Mouse (Mus musculus) heart, postnatal 36 days (tissue): ENCODE results near the gene Adad2. TPM values are rescaled to one million over a fixed set of nuclear protein-coding genes. Genes with fewer than 3 reads are reported as not detected.
A peak's percentile ranks its signal among the peaks of the same experiment; 100 is the strongest.

ENCODE experiments used
- DNase-seq, 2 experiments: peaks; one replicate each; pipeline ENCODE4 v3.0.0; 2021 to 2022
- intact Hi-C: fragments of 180-260 bp; cut with DNase I; formaldehyde crosslinking; loops from one replicate; pipeline ENCODE4 v1.15.1; 2025
- total RNA-seq, 2 experiments: library from RNA; stranded (reverse); gene quantifications; 2 replicates each; pipeline ENCODE4 v1.2.3; 2021

Gene Adad2
- total RNA-seq = not detected

DNA sequence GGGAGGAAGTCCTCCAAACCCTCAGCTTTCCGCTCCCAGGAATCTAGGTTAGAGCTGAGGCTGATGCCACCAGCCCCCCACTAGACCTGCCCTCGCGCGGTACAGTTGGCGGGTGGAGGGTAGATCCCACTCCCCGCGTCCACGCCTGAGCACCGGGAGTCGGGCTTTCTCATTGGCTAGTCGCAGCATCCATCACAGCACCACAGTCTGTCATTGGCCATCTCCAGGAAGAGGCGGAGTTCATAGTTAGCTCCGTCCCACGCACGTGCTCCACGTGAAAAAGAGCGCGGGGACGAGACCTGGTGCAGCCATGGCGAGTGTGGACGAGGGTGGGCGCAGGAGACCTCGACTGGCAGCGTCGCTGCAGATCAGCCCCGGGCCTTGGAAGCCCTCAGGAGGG lies at the start of gene Adad2:
TSS of gene Adad2 (plus strand) at position 277 of the 400 bp plus-strand sequence.
- intact Hi-C loops = no loop called here
- no peak for DNase-seq

DNA sequence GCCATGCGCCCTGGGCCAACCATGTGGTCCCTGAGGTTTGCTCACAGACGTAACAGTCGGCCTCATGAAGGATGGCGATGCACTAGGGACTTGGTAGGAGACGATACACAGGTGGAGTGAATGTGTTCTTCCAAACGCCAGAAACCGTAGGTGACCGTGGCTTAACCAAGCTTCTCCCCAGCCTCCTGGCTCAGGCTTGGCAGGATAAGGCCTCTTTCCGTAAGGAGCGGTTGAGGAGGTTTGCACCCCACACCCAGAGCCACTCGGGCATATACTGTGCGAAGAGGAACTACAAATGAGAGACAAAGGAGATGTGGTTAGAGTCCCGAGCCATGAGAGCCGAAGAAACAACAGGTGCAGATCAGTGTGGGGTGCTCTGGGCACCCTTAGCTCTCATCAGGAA lies 48.7 kb upstream of the Adad2 start:
- intact Hi-C loops = no loop called here
- no peak for DNase-seq

DNA sequence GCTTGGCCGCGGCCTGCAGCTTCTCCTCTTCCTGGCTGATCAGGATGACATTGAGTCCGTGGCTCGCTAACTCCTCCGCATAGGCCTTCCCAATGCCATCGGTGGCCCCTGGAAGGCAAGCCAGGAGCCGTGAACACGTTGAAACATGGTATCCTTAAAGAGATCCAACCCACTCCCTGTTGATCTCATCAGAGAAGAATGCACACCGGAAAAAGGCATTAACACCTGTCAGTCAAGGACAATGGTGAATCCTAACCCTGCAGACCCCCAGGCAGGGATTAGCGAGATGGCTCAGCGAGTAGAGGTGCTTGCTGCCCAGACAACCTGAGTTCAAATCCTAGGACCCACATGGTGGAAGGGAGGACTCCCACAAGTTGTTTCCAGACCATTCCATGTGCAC lies 46.2 kb upstream of the Adad2 start:
- intact Hi-C loops = no loop called here
- no peak for DNase-seq

DNA sequence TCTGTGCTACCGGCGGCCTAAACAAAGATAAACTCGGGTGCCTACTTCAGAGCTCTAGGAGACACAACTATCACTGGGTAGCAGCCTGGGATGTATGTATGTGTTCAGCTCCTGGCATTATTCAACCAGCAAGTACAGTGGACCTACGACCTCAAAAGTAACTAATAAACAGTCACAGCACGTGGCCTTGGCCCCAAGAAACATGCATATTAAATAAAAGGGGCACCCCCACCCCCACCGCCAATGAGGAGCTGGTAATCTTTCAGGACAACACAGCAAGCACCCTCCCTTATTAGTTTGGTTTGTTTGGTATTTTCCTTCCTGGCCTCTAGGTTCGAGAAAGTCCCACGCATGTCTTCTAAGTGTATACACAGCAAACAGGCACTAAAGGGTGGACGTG lies 44.3 kb upstream of the Adad2 start:
- DNase-seq = no peak
- intact Hi-C loops = no loop called here

DNA sequence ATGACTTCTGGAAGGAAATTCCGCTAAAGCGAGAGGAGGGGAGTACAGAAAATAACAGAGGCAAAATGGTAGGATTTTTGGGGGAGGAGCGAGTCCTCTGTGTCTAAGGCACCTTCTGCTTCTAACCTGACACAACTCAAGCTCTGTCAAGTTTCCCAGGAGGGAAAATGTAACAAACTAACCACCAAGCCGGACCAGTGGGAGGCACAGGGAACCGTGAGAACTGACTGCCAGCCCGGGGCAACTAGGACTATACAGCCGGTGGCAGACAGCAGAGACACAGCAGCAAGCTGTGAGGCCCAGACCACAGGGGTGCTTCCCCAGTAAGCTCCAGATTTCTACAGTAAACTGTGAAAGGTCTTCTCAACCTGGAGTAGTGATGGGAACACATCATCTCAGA lies 43.6 kb upstream of the Adad2 start:
- DNase-seq = no peak
- intact Hi-C loops = no loop called here

DNA sequence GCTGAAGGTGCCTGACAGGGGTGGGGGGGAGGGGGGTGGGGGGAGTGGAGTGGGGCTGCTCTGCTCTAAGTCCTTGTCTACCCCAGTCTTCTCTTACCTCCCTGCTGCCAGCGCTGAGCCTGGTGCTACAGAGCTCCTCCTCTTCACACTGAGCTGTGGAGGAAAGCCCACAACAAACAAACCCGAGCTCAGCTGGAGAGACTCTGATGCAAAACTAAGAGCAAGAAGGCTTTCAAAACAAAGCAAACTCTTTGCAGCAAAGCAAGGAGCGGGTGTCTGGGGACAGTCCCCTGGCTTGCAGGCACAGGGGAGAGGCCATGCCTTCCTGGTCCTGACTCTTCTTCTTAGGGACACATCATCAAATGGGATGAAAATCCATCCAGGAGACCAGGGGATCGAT lies 42.7 kb upstream of the Adad2 start:
- intact Hi-C loops = no loop called here
- DNase-seq = no peak

DNA sequence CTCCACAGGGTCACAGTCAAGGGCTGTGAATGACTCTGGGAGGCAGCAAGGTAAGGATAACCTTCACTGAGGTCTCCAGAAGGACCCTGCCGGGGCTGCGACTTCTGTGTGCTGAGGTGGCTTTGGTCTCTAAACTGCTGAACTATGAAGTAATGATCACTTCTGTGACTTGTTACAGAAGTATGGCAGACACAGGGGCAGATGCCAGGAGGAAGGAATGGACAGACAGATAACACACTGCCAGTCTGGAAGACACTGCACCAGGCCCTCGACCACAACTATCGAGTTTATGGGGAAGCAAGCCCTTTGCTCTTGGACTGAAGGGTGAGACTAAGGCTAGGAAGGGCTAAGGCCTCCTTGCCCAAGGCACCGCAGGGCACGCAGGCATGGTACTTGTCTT lies 41.4 kb upstream of the Adad2 start:
- intact Hi-C loops = no loop called here
- no peak for DNase-seq

DNA sequence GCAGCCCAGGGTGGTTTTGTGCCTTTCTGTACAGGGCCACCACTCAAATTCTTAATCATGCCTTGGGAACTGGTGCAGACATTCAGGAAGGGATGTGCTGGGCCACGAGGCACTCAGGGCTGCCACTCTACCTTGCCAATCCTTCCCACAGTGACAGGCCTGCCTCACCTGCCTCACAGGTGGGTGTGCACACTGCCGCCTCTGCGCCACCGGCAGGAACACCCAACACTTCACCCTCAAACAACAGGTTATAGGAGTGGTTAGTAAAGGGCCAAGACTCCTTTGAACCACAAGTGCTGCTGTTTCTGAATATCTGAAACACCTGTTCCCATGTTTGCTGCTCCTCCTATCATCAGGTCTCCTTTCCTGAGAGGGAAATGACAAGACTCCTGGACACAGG lies 40.1 kb upstream of the Adad2 start:
- no peak for DNase-seq
- intact Hi-C loops = no loop called here

DNA sequence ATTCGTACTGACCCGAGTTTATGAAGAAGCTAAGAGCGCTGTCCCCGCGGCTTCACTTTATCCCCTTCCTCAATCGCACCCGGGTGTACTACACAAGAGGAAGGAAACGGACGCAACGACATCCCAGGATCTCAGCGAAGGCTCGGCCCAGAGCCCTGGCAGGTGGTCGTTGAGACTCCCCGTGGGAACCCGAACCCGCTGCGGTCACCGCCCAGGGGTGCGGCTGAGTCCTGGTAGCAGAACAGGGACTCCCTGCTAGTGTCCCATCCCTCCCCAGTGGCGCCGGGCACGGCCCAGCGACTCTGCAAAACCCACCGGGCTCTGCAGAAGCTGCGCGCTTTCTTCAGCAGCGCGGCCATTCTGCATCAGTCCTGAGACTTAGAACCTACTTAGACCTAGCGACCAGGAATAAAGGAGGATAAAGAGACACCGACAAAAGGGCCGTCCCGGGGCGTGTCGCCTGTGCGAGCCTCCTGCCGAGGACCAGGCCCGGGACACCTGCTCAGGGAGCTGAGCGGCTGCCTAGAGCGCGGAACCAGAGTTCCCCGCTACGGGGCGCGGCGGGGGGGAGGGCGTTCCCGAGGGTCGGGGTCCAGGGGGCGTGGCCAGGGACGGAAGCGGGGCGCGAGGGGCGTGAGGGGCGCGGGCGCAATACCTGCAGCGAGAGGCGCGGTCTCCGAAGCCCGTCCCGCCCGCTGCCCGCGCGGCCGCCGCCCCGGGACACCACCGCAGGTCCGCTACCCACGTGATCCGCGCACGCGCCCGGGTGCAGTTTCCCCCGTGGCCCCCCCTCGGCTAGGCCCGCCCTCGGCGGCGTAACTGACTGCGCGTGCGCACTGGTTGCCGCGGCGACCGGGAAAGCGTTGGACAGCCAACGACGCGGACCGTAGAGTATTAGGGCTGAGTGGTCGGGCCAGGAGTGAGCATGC lies 37.8 kb upstream of the Adad2 start, which contains the start of the genes Hsdl1 and Dnaaf1:
TSS of gene Hsdl1 (minus strand) at position 747 of the 929 bp plus-strand sequence.
TSS of gene Dnaaf1 (plus strand) at position 799 of the 929 bp plus-strand sequence.
- DNase-seq = peak; percentile 98
- intact Hi-C loops = loop anchor here (2.0 kb wide), 2 partner anchors 16 to 30 kb away; partner anchors contain the start of genes Mbtps1 and Taf1c

DNA sequence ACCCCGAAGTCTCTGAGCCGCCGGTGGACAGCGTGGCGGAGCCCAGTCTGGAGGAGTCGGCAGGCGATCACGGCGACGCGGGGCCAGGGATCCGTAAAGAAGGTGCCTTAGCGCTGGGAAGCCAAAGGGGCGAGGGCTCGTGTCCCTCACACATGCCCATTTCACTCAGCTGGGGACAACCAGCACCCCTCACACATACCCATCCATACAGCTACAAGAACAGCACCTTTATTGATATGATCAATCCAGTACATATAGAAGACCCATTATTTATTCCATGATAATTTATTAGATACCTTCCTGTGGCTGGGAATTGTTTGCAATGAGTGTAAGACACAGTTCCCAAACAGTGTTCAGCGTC lies 37.2 kb upstream of the Adad2 start:
- no peak for DNase-seq
- intact Hi-C loops = loop anchor here (2.0 kb wide), 2 partner anchors 17 to 29 kb away; partner anchors contain the start of genes Mbtps1 and Taf1c

DNA sequence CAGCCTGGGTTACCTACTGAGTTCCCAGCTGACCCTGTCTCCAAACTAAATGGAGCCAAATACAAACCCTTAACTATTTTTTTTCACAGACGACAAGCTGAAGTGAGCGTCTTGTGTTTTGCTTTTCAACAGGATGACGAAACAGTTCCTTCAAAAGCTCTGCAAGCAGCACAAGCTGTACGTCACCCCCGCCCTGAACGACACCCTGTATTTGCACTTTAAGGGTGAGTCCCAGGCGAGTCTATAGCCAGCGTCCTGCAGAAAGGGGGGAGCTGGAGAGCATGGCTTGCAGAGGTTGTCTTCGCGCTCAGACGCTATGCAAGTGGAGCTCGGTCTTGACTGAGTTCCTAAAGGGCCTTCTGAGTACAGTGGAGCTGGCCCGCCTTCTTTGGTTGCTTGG lies 33.5 kb upstream of the Adad2 start:
- no peak for DNase-seq
- intact Hi-C loops = no loop called here

DNA sequence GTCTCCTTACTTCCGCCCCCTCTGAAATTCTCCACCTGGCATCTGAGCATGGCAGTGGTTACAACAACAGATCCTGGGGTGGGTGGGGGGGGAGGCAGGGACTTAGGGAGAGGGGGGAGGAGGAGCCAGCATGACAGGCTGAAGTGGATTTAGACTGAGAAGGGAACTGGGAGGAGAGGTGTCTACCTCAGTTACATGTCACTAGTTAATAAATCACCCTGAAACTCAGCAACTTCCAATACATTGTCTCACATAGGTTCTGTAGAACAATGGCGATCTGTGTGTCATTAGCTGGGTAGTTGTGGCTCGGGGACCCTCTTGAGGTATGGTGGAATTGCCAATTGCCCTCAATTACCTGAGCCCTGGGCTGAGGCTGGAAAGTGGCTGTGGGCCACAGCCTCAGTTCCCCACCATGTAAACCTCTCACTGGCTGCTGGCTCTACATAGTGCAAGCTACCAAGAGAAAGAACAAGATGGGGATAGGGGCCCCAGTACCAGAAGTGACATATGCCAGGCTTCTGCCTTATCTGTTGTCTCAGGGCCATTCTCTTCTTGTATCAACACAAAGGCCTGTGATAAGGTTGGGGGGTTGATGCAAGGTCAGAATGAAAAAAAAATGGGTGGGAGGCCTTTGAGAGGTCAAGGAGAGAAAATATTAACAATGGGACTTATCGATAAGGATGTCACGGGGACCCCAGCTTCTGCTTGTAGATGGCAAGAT lies 31.9 kb upstream of the Adad2 start:
- no peak for DNase-seq
- intact Hi-C loops = no loop called here

DNA sequence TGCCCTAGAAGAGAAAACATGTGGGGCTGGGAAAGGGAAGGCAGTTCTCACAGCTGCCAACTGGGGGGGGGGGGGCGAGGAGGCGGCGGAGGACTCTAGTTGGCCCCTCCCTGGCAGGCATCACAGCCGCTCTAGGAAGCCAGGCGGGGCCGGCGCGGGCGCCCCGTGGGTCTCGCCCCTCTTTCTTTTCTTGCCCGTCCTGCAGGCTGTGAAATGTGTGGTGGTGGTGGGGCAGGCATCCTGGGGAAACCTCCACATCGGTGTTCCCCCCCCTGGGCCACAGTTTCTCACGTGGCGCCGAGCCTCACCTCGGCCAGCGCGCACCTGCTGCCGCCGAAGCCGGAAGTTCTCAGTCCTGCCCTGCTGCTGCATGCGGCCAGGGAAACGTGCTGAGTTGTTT lies 26.6 kb upstream of the Adad2 start:
- DNase-seq = no peak
- intact Hi-C loops = no loop called here

DNA sequence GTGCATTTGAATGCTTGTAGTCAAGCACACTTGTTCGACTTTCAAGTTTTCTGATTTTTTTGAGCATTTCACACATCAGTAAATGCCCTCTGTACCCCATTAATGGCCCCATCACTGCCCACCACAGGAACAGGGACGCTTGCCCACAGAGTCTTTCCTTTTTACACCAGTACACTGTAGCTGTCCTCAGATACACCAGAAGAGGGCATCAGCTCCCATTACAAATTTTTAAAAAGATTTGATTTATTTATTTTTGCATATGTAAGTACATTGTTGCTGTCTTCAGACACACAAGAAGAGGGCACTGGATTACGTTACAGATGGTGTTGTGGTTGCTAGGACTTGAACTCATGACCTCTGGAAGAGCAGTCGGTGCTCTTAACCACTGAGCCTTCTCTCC lies 24.2 kb upstream of the Adad2 start:
- no peak for DNase-seq

DNA sequence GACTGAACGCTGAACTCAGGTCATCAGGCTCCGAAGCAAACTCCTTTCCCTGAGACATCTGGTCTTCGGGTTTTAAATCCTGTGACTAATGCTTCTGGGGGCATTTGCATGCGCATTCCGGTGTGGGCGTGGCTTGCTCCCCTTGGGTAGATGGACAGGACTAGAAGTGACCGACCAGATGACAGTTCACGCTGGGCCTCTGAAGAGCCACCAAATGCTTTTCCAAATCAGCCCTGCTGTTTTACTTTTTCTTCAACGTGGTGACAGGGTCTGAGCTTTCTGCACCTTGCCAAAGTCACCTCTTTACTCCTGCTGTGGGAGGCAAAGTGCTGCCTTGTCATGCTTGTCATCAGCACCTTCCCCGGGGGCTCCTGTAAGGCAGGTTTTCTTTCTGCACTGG lies 23.7 kb upstream of the Adad2 start:
- DNase-seq = no peak
- intact Hi-C loops = no loop called here

More for the DNA sequence above, 24.2 kb upstream of the Adad2 start:
- intact Hi-C loops = no loop called here

DNA sequence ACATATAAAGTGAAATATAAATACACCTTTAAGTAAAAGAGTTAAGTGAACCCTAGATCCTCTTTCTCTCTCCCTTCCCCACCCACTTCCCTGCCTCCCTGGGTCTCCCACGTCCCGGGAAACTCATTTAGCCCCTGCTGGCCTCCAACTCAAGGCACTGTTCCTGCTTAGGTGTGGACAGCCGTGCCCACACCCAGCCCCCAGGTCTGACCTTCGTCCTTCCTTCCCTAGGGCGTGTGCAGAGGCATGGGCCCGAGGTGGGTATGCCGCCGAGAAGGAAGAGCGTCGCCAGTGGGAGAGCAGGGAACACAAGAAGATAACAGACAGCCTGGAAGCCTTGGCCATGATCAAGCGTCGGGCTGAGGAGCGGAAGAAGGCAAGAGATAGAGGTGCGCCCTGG lies 22.2 kb upstream of the Adad2 start:
- intact Hi-C loops = no loop called here
- no peak for DNase-seq

DNA sequence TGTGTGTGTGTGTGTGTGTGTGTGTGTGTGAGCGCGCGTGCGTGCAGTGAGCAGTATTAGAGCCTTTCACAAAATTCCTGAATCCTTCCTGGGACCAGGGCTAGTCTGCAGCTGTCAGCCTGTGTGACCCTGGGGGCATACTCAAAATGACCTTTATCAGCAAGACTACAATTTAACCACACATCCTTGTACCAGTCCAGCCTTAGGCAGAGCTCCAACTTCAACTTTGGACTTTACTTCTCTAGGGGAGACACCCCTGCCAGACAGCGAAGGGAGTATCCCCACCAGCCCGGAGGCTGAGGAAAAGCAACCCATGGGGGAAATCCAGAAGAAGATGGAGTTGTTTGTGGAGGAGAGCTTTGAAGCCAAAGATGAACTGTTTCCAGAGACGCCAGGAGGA lies 21.1 kb upstream of the Adad2 start:
- intact Hi-C loops = no loop called here
- no peak for DNase-seq

DNA sequence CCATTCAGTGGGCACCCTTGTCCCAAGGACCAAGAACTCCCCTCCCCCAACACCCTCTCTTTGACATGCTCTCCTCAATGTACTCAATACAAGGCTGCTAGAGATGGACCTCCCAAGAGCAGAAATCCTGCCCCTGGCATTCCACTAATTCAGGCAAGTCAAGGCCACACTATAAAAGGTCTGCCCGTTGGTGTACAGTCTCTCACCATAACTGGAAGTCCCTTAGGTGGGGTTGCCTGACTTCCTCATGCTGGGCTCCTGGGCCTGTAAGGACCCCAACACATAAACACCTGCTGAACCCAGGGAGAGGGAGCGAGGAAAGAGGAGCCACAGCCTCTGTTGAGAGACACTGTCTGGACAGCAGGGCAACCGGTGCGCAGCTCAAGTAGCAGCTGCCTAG lies 8.8 kb upstream of the Adad2 start:
- intact Hi-C loops = loop anchor here (2.0 to 5.0 kb wide), 4 partner anchors 29 to 163 kb away; partner anchors contain the start of genes Dnaaf1, Hsdl1 and Mbtps1
- DNase-seq = no peak

DNA sequence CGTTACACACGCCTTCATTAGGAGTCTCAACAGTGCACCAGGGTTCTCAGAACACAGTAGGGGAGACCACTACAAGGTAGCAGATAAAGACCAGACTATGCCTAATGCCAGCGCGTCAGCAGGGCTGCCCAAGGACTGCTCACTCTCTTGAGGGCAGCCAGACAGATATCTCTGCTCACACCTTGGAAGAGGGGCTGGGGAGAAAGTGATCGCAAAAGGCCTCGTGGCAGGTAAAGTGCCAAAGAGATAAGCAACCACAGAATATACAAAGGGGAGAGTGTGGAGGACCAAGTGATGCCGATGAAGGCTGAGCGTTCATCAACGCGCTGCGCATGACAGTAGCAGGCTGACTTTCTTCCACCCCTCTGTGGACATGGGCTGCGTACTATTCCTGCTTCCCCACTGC lies 8.1 kb upstream of the Adad2 start:
- intact Hi-C loops = loop anchor here (2.0 to 5.0 kb wide), 4 partner anchors 30 to 164 kb away; partner anchors contain the start of genes Dnaaf1, Hsdl1 and Mbtps1
- DNase-seq = no peak

DNA sequence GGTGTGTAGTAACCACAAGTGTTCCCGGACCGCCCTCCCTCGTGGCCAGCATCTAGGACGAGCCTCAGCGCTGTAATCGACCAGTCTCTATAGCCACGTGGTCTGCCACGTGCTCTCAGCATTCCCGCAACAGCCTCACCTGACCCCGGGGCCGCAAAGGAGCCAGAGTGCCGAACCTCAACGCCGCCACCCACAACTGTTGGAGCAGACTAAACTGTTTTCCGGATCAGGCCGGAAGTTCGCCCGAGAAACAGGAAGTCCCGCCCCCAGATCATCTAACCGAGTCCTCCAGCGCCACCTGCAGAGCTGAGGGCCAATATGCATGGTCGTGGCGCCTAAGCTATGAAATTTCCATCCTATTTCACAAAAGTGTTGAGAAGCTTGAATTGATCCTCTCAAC lies 7.6 kb upstream of the Adad2 start, which contains the start of gene Taf1c:
TSS of gene Taf1c (minus strand) at position 227 of the 400 bp plus-strand sequence.
- intact Hi-C loops = loop anchor here (1.0 to 5.0 kb wide), 6 partner anchors 30 to 193 kb away; partner anchors contain the start of genes Dnaaf1, Hsdl1 and Mbtps1
- peak; percentile 94 to 96 for DNase-seq

DNA sequence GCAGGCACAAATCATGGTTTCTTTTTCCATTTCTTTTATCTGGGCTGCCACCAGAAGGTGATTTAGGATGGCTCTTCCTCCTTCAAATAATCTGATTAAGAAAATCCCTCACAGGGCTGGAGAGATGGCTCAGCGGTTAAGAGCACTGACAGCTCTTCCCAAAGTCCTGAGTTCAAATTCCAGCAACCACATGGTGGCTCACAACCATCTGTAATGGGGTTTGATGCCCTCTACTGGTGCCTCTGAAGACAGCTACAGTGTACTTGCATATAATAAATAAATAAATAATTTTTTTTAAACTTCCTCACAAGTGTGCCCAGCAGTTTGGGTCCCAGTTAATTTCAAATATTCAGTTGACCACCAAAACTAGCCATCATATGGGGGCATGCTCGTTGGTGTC lies 6.3 kb upstream of the Adad2 start:
- DNase-seq = no peak
- intact Hi-C loops = loop anchor here (5.0 kb wide), 1 partner anchor 194 kb away; no protein-coding TSS in a partner anchor
